Mouse (Mus musculus): ENCODE data around the gene Neu2.

DNA sequence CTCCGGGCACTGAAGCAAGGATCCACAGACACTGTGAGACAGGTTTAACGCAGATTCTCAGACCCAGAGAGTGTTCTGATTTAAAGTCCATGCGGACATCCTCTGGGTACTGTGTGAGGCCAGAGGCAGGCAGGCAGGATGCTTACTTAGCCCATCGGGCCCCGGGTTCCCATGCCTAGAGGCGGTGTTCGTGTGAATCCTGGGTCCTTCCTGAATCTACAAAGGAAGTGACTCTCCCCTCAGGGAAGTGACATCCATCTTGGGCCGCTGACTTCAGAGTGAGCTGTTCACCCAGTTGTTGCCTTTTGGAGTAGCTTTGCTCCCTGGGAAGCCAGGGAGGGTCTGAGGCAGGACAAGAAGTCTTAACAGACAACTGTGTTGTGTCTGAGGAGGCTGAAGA, 130.0 kb downstream of the Neu2 start:
- TF ChIP-seq CTCF (IDR thresholded peaks at IDR 0.05) (no peak), POLR2A (IDR thresholded peaks at IDR 0.05; ENCODE audit: insufficient read depth, low read depth, low read length) (no peak), EP300 (IDR thresholded peaks at IDR 0.05; ENCODE audit: insufficient read depth, low read depth, low read length) (no peak)
